Mouse (Mus musculus) liver, adult (tissue): ENCODE results near the gene Ptpn21.

Source experiments
- GATA4 ChIP-seq: IDR thresholded peaks from 2 replicates; pipeline ENCODE4 v1.6.1; 2014; ENCODE audit warnings: mild to moderate bottlenecking, low read length; ENCODE audit not compliant: insufficient replicate concordance

Ptpn21 gene

GRCm38 (mm10) chr12:98734246-98734879 is 2.8 kb downstream of the Ptpn21 start:
- peak; percentile 42; the same call in 1 of the 2 replicates for TF ChIP-seq GATA4

- no peak for TF ChIP-seq GATA4
Observed at GRCm38 (mm10) chr12:98733776-98734175, 3.4 kb downstream of the Ptpn21 start.

DNA sequence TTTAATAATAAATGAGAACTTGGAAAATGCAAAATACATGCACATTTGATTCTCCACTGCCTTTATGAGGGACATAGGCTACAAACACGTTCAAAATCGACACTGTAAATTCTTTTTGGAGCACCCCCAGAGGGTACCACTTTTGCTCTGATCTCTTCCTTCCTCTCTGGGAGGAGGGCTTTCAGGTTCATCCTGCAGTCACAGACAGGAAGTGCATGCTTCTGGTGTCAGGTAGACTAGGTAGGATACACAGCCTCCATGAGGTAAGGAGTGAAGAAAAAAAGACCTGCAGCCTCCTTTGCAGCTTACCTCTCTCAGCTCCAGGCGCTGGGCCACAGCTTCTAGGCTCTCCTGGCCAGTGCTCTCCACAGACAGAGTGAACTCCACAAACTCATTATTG is 4.0 kb downstream of the Ptpn21 start:
- no peak for TF ChIP-seq GATA4

GRCm38 (mm10) chr12:98730682-98731081 is 6.5 kb downstream of the Ptpn21 start:
- no peak for TF ChIP-seq GATA4

- no peak for TF ChIP-seq GATA4
Observed at GRCm38 (mm10) chr12:98727186-98727585, 10.0 kb downstream of the Ptpn21 start.

GRCm38 (mm10) chr12:98726078-98726477 is 11.1 kb downstream of the Ptpn21 start:
- TF ChIP-seq GATA4, result no peak

- no peak for TF ChIP-seq GATA4
Observed at GRCm38 (mm10) chr12:98724976-98725375, 12.2 kb downstream of the Ptpn21 start.

GRCm38 (mm10) chr12:98724224-98724623 is 13.0 kb downstream of the Ptpn21 start:
- peak; percentile 98 for TF ChIP-seq GATA4

DNA sequence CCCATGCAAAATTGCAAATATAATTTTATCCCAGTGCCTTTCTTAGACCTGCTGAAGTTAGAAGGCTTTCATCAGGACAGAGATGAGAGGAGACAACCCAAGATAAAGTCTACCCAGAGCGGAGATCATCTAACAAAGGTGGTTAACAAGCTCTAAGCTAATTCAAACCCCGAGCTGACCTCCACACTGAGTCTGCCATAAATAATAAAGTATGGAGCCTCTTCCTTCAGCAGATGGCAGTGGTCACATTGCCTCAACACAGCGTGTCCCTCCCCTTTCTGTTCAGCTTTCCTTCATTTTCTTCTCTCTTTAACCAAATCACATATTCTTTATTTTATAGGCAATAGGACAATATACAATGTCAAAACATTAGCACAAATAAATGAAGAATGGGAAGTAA is 16.2 kb downstream of the Ptpn21 start:
- no peak for TF ChIP-seq GATA4

GRCm38 (mm10) chr12:98720628-98721027 is 16.6 kb downstream of the Ptpn21 start:
- no peak for TF ChIP-seq GATA4

GRCm38 (mm10) chr12:98716142-98716541 is 21.1 kb downstream of the Ptpn21 start:
- TF ChIP-seq GATA4, result peak; percentile 97

DNA sequence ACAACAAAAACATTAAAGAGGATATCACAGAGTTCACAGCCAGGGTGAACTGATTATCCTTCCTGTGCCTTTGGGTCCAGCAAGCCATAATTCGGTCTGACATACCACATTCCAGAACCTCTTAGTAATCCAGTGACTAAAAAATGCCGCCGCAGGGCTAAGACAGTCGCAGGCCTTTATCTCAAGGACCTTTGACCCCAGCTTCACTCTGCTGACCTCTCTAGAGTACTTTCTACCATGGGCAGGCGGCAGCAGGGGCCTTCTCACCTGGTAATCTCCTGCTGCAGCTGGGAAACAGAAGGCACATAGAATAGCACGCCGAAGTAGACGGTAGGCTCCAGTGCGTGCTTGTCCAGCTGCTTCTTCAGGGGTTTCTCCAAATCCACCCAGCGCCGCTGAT is 22.4 kb downstream of the Ptpn21 start:
- peak; percentile 89 for TF ChIP-seq GATA4

- TF ChIP-seq GATA4, result no peak
Observed at GRCm38 (mm10) chr12:98713621-98714103, 23.5 kb downstream of the Ptpn21 start.

DNA sequence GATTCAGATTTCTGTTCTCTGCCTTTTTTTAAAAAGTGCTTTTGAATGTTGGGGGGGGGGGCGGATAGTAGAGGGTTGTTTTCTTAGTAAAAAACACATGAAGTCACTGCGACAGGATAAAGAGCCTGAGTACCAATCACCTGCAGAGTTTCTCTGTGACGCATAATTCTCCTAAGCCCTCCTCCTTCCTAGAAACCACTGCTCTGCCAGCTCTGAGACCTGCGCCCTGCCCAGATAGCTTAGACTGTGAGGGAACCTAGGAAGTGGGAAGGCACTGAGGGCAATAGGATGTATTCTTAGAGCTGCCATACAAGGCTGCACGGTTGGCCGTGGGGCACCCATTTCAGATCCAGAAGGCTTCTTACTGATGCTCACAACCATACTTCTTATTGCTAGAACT is 24.4 kb downstream of the Ptpn21 start:
- TF ChIP-seq GATA4, result no peak

GRCm38 (mm10) chr12:98703961-98704360 is 33.2 kb downstream of the Ptpn21 start:
- no peak for TF ChIP-seq GATA4

- TF ChIP-seq GATA4, result no peak
Observed at GRCm38 (mm10) chr12:98703554-98703953, 33.7 kb downstream of the Ptpn21 start.

DNA sequence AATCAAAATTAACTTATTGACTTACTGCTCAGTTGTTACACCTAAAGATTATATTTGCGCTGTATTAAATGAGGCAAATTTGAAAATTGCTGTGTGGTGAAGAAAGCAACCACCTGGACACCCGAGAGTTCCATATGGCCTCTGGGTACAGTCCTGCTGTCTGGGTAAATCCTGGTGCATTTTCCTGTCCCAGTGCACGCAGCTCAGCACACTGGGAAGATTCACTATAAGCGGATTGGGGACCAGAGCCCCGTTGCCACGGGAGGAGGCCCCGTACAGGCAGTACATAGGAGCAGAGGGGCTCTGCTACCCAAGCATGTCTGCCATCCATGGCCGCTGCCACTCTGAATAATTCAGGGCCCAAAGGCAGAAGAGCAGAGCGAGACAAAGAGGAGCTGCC is 35.6 kb downstream of the Ptpn21 start:
- no peak for TF ChIP-seq GATA4
